Mouse (Mus musculus): ENCODE measurements at regions not wholly inside any gene's neighbourhood (a gene's known extent, or its start where the extent isn't known, plus 50 kb on each side); places are given as distances from the start of the nearest gene placed in this dataset.

GRCm38 (mm10) chr9:115581116-115581515 is 270.9 kb upstream of the Stt3b start:
- TF ChIP-seq CTCF (IDR thresholded peaks at IDR 0.05) (no peak), EP300 (IDR thresholded peaks at IDR 0.05) (no peak)

All from lung, postnatal 0 days (tissue).